Mouse (Mus musculus) stomach, postnatal 0 days (tissue): ENCODE data around the gene Rnf126. TPM values are rescaled to one million over a fixed set of nuclear protein-coding genes. Genes with fewer than 3 reads are reported as not detected.
A peak's percentile ranks its signal among the peaks of the same experiment; 100 is the strongest.

Experiments used
- ATAC-seq: fragments of 200-750 bp; cut with Nextera tagmentation; 2 replicates; pipeline ENCODE4 v1.8.0; 2017; ENCODE audit not compliant: low FRiP score, low TSS enrichment
- DNase-seq: peaks from one replicate; pipeline ENCODE4 v3.0.0-alpha.2; 2016; ENCODE audit warnings: low spot score
- H3K27ac ChIP-seq: fragments of 300-500 bp; sonication (generic); replicated peaks from 2 replicates; pipeline ENCODE4 v1.5.1; 2014; ENCODE audit warnings: mild to moderate bottlenecking, control low read depth
- H3K27me3 ChIP-seq: fragments of 300-500 bp; sonication (generic); 2 replicates; pipeline ENCODE4 v1.6.1; 2014; ENCODE audit warnings: low read length; ENCODE audit not compliant: control insufficient read depth, insufficient read depth
- H3K36me3 ChIP-seq: fragments of 300-500 bp; sonication (generic); 2 replicates; pipeline ENCODE4 v1.6.1; 2014; ENCODE audit warnings: low read length, mixed read lengths; ENCODE audit not compliant: control insufficient read depth, insufficient read depth
- H3K4me1 ChIP-seq: fragments of 300-500 bp; sonication (generic); replicated peaks from 2 replicates; pipeline ENCODE4 v1.6.1; 2014; ENCODE audit warnings: antibody characterized with exemption; ENCODE audit not compliant: control insufficient read depth, insufficient read depth
- H3K4me2 ChIP-seq: fragments of 300-500 bp; sonication (generic); replicated peaks from 2 replicates; pipeline ENCODE4 v1.6.1; 2014; ENCODE audit warnings: low read depth, mild to moderate bottlenecking, control low read depth, moderate library complexity
- H3K4me3 ChIP-seq: fragments of 300-500 bp; sonication (generic); 2 replicates; pipeline ENCODE4 v1.5.1; 2014; ENCODE audit warnings: low read depth, low read length, control low read depth
- H3K9ac ChIP-seq: fragments of 300-500 bp; sonication (generic); 2 replicates; pipeline ENCODE4 v1.6.1; 2014; ENCODE audit warnings: mild to moderate bottlenecking, low read length, control low read depth, mixed read lengths
- H3K9me3 ChIP-seq: fragments of 300-500 bp; sonication (generic); 2 replicates; pipeline ENCODE4 v1.6.1; 2016; ENCODE audit warnings: low read length; ENCODE audit not compliant: control insufficient read depth
- CTCF ChIP-seq: IDR thresholded peaks from 2 replicates; pipeline ENCODE4 v1.5.1; 2016; ENCODE audit warnings: antibody characterized with exemption, low read depth, mild to moderate bottlenecking, moderate library complexity
- EP300 ChIP-seq: optimal IDR thresholded peaks from 2 replicates; pipeline ENCODE3; 2016; ENCODE audit warnings: antibody characterized with exemption
- WGBS: fragments of 180-500 bp; shearing (Covaris S2); extraction: QIAGEN DNeasy Blood & Tissue Kit; methylation state at CpG from one replicate; pipeline ENCODE4 v1.1.7; 2014; 5-methylcytosine and 5-hydroxymethylcytosine counted together
- polyA plus RNA-seq: library from polyadenylated mRNA; unstranded; fragments of >200 nt; fragmentation: Nextera tagmentation; extraction: Ambion mirVana; gene quantifications from 2 replicates; pipeline ENCODE4 v1.2.1, GENCODE M21; 2015

Rnf126 gene
- polyA plus RNA-seq, 1 experiment from 2014 or later, result 60.0 TPM

- TF ChIP-seq EP300, result no peak
- no peak for TF ChIP-seq CTCF
- H3K4me1 ChIP-seq, result peaks cover 8% of the 10 kb centered on the region
- H3K4me3 ChIP-seq, result peak overlapping the region; percentile 87
- 7% methylated on average over 39 of the region's 40 CpGs for WGBS
- ATAC-seq (peak; percentile 66), DNase-seq (peak; percentile 85)
- H3K9me3 ChIP-seq, result no peaks in the 10 kb centered on the region
- peak overlapping the region; percentile 74 for H3K4me2 ChIP-seq
- H3K36me3 ChIP-seq, result no peaks in the 10 kb centered on the region
- H3K9ac ChIP-seq, result peak overlapping the region; percentile 63
- H3K27me3 ChIP-seq, result no peaks in the 10 kb centered on the region
- peak overlapping the region; percentile 93 for H3K27ac ChIP-seq
Observed at GRCm38 (mm10) chr10:79767372-79768244, 856 bp upstream of the Rnf126 start.

- TF ChIP-seq EP300 (no peak), CTCF (no peak)
- Histone ChIP-seq H3K27me3 (no peaks in the 10 kb centered on the region), H3K4me1 (peaks cover 8% of the 10 kb centered on the region), H3K27ac (peak overlapping the region; percentile 96), H3K4me2 (peak overlapping the region; percentile 74), H3K4me3 (peak overlapping the region; percentile 87), H3K9me3 (no peaks in the 10 kb centered on the region), H3K36me3 (peaks cover 10% of the 10 kb centered on the region), H3K9ac (peak overlapping the region; percentile 96)
- DNase-seq (no peak), ATAC-seq (no peak)
- 9% methylated on average over 12 of the region's 16 CpGs for WGBS
Observed at GRCm38 (mm10) chr10:79766001-79766507, 698 bp downstream of the Rnf126 start.

DNA sequence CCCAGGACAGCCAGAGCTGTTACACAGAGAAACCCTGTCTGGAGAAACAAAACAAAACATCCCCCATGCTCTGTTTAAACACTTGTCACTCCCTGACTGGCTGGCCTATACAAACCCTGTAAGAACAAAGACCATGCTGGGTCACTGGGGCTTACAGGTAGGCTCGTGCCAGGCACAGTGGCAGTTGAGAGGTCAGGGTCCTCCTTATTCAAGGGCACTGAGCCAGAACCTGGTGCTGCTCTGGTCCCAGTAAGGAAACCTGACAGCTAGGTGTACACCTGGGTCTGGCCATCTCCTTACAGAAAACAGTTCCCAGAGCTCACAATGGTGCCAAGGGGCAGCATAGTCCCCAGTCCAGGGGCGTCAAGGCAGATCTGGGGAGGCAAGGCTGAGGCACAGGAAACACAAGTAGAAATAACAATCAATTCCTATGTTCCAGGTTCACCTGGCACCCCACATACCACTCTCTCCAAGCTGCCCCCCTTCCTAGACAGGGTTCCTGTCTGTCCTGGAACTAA, 1.5 kb downstream of the Rnf126 start:
- Histone ChIP-seq H3K9ac (peak overlapping the region; percentile 96), H3K9me3 (no peaks in the 10 kb centered on the region), H3K36me3 (peaks cover 14% of the 10 kb centered on the region), H3K4me3 (peak overlapping the region; percentile 87; the same call in 1 of the 2 replicates), H3K27me3 (no peaks in the 10 kb centered on the region), H3K4me1 (peaks cover 8% of the 10 kb centered on the region), H3K27ac (peak overlapping the region; percentile 96; the same call in 1 of the 2 replicates), H3K4me2 (peak overlapping the region; percentile 74)
- ATAC-seq, result no peak
- peak; percentile 30 for DNase-seq
- TF ChIP-seq CTCF (no peak), EP300 (no peak)
- 55% methylated on average over 2 of the region's 2 CpGs for WGBS

- Histone ChIP-seq H3K27ac (0 out of 2 replicates have a peak overlapping the region, but pooled peaks have one; percentile 18), H3K9ac (no peak overlapping the region; the same call in 1 of the 2 replicates), H3K4me2 (no peak overlapping the region), H3K4me1 (peaks cover 8% of the 10 kb centered on the region), H3K9me3 (no peaks in the 10 kb centered on the region), H3K27me3 (no peaks in the 10 kb centered on the region), H3K36me3 (peaks cover 16% of the 10 kb centered on the region), H3K4me3 (no peak overlapping the region)
- whole genome bisulfite sequencing, result 54% methylated on average over 7 of the region's 7 CpGs
- DNase-seq, result no peak
- ATAC-seq, result no peak
- TF ChIP-seq EP300 (no peak), CTCF (no peak)
Observed at GRCm38 (mm10) chr10:79764234-79764633, 2.5 kb downstream of the Rnf126 start.

GRCm38 (mm10) chr10:79762875-79763274, 3.9 kb downstream of the Rnf126 start:
- H3K9me3 ChIP-seq, result no peaks in the 10 kb centered on the region
- no peak overlapping the region for H3K27ac ChIP-seq
- peaks cover 8% of the 10 kb centered on the region for H3K4me1 ChIP-seq
- DNase-seq (no peak), ATAC-seq (no peak)
- no peak overlapping the region for H3K4me2 ChIP-seq
- TF ChIP-seq CTCF, result no peak
- no peak for TF ChIP-seq EP300
- no peak overlapping the region for H3K9ac ChIP-seq
- H3K27me3 ChIP-seq, result no peaks in the 10 kb centered on the region
- no peak overlapping the region for H3K4me3 ChIP-seq
- 85% methylated on average over 3 of the region's 3 CpGs for WGBS
- peaks cover 22% of the 10 kb centered on the region for H3K36me3 ChIP-seq
